Mouse (Mus musculus) heart, embryonic 14.5 days (tissue): Measurements from ENCODE around the gene Rbp3. TPM values are rescaled to one million over a fixed set of nuclear protein-coding genes. Genes with fewer than 3 reads are reported as not detected.

Experiments used
- ATAC-seq: fragments of 200-750 bp; cut with Nextera tagmentation; 2 replicates; pipeline ENCODE4 v1.8.0; 2017; ENCODE audit warnings: low read depth, moderate TSS enrichment; ENCODE audit not compliant: insufficient number of reproducible peaks, insufficient read depth, low FRiP score
- H3K27ac ChIP-seq, 2 experiments: fragments of 200-500 bp in 1 of 2; fragments of 300-500 bp in 1 of 2; sonication (generic) in 1 of 2; replicated peaks in 1 of 2; 2 replicates each; pipeline ENCODE4 v1.5.1; 2012 to 2014; ENCODE audit warnings: low read depth in 2 of 2, low read length in 2 of 2, control low read depth in 1 of 2, mild to moderate bottlenecking in 1 of 2, mixed read lengths in 1 of 2; ENCODE audit not compliant: control insufficient read depth in 1 of 2, insufficient read depth in 1 of 2
- H3K27me3 ChIP-seq: fragments of 300-500 bp; sonication (generic); 2 replicates; pipeline ENCODE4 v1.6.1; 2014; ENCODE audit warnings: mild to moderate bottlenecking, low read length, control low read depth; ENCODE audit not compliant: control insufficient read depth, insufficient read depth
- H3K36me3 ChIP-seq: fragments of 300-500 bp; sonication (generic); 2 replicates; pipeline ENCODE4 v1.6.1; 2014; ENCODE audit warnings: mild to moderate bottlenecking, control low read depth, low read length, mixed read lengths; ENCODE audit not compliant: control insufficient read depth, insufficient read depth
- H3K4me1 ChIP-seq, 2 experiments: fragments of 200-500 bp in 1 of 2; fragments of 300-500 bp in 1 of 2; sonication (generic) in 1 of 2; 2 replicates each; pipeline ENCODE4 v1.6.1; 2012 to 2014; ENCODE audit warnings: low read length in 2 of 2, control low read depth in 1 of 2, mixed read lengths in 1 of 2; ENCODE audit not compliant: control insufficient read depth in 2 of 2, insufficient read depth in 2 of 2
- H3K4me2 ChIP-seq: fragments of 300-500 bp; sonication (generic); 2 replicates; pipeline ENCODE4 v1.6.1; 2014; ENCODE audit warnings: mild to moderate bottlenecking, low read length
- H3K4me3 ChIP-seq, 2 experiments: fragments of 200-500 bp in 1 of 2; fragments of 300-500 bp in 1 of 2; sonication (generic) in 1 of 2; 2 replicates each; pipeline ENCODE4 v1.5.1; 2012 to 2014; ENCODE audit warnings: low read length in 2 of 2, mild to moderate bottlenecking in 2 of 2, control low read depth in 1 of 2, low read depth in 1 of 2, moderate library complexity in 1 of 2; ENCODE audit not compliant: control insufficient read depth in 1 of 2, insufficient read depth in 1 of 2
- H3K9ac ChIP-seq: fragments of 300-500 bp; sonication (generic); 2 replicates; pipeline ENCODE4 v1.6.1; 2014; ENCODE audit warnings: mild to moderate bottlenecking, low read length
- H3K9me3 ChIP-seq: fragments of 300-500 bp; sonication (generic); 2 replicates; pipeline ENCODE4 v1.6.1; 2016; ENCODE audit warnings: low read length, control low read depth; ENCODE audit not compliant: control insufficient read depth
- WGBS: fragments of 180-500 bp; shearing (Covaris S2); extraction: QIAGEN DNeasy Blood & Tissue Kit; methylation state at CpG from one replicate; pipeline ENCODE4 v1.1.7; 2014; 5-methylcytosine and 5-hydroxymethylcytosine counted together
- polyA plus RNA-seq: library from polyadenylated mRNA; unstranded; fragments of >200 nt; fragmentation: Nextera tagmentation; extraction: Ambion mirVana; gene quantifications from 2 replicates; pipeline ENCODE4 v1.2.1, GENCODE M21; 2014

Gene Rbp3
- polyA plus RNA-seq, 1 experiment from 2014 or later, result not detected

GRCm38 (mm10) chr14:33952233-33952981 lies 1.4 kb upstream of the Rbp3 start:
- H3K27me3 ChIP-seq, result no peaks in the 10 kb centered on the region
- WGBS, result 45% methylated on average over 6 of the region's 6 CpGs
- H3K4me3 ChIP-seq, result no peak overlapping the region
- H3K9ac ChIP-seq, result no peak overlapping the region
- no peaks in the 10 kb centered on the region for H3K36me3 ChIP-seq
- no peak overlapping the region for H3K27ac ChIP-seq
- no peak for ATAC-seq
- no peaks in the 10 kb centered on the region for H3K9me3 ChIP-seq
- H3K4me2 ChIP-seq, result no peak overlapping the region
- no peaks in the 10 kb centered on the region for H3K4me1 ChIP-seq

- Histone ChIP-seq H3K4me3 (no peak overlapping the region), H3K9me3 (no peaks in the 10 kb centered on the region), H3K36me3 (no peaks in the 10 kb centered on the region), H3K4me1 (peaks cover 6 to 11% of the 10 kb centered on the region in 2 experiments), H3K4me2 (no peak overlapping the region), H3K27ac (no peak overlapping the region), H3K27me3 (no peaks in the 10 kb centered on the region), H3K9ac (no peak overlapping the region)
- WGBS, result 64% methylated on average over 13 of the region's 13 CpGs
- ATAC-seq, result no peak
Measured at GRCm38 (mm10) chr14:33956055-33956454, 2.3 kb downstream of the Rbp3 start.

DNA sequence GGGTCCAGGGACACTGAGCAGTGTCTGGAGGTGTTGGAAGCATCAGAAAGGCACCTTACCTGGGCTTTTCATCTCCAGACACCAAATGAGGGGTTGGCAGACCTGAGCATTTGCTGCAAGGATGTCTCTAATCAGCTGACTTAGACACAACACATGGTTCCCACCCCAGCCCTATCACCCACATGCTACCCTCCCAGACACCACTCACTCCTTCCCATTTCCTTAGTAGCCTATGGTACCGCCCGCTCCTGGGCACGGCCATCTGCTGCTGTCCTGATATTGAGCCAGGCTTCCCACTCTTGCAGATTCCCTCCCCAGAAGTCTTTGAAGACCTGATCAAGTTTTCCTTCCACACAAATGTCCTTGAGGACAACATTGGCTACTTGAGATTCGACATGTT lies 4.4 kb downstream of the Rbp3 start:
- ATAC-seq, result no peak
- no peaks in the 10 kb centered on the region for H3K9me3 ChIP-seq
- no peak overlapping the region for H3K27ac ChIP-seq
- H3K4me3 ChIP-seq, result no peak overlapping the region
- no peaks in the 10 kb centered on the region for H3K36me3 ChIP-seq
- no peak overlapping the region for H3K4me2 ChIP-seq
- no peaks in the 10 kb centered on the region; the same call in 1 of the 2 replicates for H3K27me3 ChIP-seq
- peaks cover 6 to 11% of the 10 kb centered on the region in 2 experiments for H3K4me1 ChIP-seq
- no peak overlapping the region for H3K9ac ChIP-seq
- 60% methylated on average over 4 of the region's 4 CpGs for WGBS

DNA sequence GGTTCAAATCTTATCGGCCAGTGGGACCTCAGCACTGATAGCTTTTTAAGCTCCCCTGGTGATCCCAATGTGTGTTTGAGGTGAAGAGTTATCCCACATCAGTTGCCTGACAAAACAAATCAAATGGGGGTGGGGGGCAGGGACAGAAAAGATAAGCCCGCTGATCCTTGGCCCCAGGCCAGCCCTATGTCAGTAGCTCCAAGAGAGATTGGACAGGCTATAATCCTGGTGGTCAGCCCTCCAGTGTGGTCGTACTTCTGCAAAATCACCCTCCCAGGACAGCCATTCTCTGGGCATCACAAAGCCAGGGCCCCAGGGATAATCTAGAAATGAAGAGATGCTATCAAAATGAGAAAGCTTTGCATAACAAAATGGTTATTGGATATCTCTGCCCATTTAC lies 5.0 kb downstream of the Rbp3 start:
- Histone ChIP-seq H3K4me1 (peaks cover 6 to 11% of the 10 kb centered on the region in 2 experiments), H3K9me3 (no peaks in the 10 kb centered on the region), H3K9ac (no peak overlapping the region), H3K27ac (no peak overlapping the region), H3K4me3 (no peak overlapping the region), H3K36me3 (no peaks in the 10 kb centered on the region), H3K27me3 (no peaks in the 10 kb centered on the region; the same call in 1 of the 2 replicates), H3K4me2 (no peak overlapping the region)
- no peak for ATAC-seq
- 9% methylated on average over 3 of the region's 3 CpGs for WGBS

DNA sequence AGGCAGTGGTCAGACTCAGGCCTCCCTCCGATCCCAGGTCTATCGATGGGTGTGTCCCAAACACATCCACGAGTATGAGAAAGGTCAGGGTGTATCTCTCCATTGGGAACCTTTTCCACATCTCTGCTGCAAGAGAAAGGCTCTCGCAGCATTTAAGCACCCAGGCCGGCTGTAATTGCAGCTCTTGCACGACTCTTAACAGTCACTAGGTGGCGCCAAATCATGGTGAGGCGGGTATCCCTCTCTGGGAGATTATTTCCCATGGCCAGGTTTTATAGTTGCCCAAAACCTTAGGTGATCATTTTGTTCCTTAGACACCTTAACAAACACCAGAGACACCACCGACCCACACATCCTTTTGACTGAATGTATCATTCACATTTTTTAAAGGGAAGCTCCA lies 5.5 kb downstream of the Rbp3 start:
- H3K4me2 ChIP-seq, result no peak overlapping the region
- ATAC-seq, result no peak
- peaks cover 6 to 11% of the 10 kb centered on the region in 2 experiments for H3K4me1 ChIP-seq
- no peak overlapping the region for H3K4me3 ChIP-seq
- H3K27ac ChIP-seq, result no peak overlapping the region
- no peaks in the 10 kb centered on the region for H3K36me3 ChIP-seq
- WGBS, result 7% methylated on average over 9 of the region's 9 CpGs
- H3K9ac ChIP-seq, result no peak overlapping the region
- no peaks in the 10 kb centered on the region for H3K9me3 ChIP-seq
- no peaks in the 10 kb centered on the region; the same call in 1 of the 2 replicates for H3K27me3 ChIP-seq

DNA sequence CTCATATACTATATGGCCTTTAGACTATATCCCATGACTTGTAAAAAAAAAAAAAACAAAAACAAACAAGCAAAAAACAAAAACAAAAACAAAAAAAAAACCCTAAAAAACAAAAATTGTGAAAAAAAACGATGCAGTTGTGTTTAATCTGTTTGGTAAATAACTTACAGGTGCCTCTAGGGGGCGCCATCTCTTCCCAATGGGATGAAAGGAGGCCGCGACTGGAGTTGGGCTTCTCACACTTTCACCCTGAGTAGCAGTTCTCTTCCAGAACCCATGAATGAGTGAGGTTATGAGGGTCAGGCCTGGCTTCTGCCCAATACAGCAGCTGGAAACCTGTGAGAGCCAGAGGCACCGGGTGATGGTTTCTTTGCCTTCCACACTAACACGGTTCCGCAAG lies 11.9 kb downstream of the Rbp3 start:
- H3K9me3 ChIP-seq, result no peaks in the 10 kb centered on the region
- H3K4me2 ChIP-seq, result no peak overlapping the region
- H3K36me3 ChIP-seq, result no peaks in the 10 kb centered on the region
- H3K27me3 ChIP-seq, result no peaks in the 10 kb centered on the region; the same call in 1 of the 2 replicates
- no peak for ATAC-seq
- H3K9ac ChIP-seq, result no peak overlapping the region
- 56% methylated on average over 7 of the region's 7 CpGs for WGBS
- H3K27ac ChIP-seq, result no peak overlapping the region
- no peaks in the 10 kb centered on the region for H3K4me1 ChIP-seq
- no peak overlapping the region for H3K4me3 ChIP-seq

DNA sequence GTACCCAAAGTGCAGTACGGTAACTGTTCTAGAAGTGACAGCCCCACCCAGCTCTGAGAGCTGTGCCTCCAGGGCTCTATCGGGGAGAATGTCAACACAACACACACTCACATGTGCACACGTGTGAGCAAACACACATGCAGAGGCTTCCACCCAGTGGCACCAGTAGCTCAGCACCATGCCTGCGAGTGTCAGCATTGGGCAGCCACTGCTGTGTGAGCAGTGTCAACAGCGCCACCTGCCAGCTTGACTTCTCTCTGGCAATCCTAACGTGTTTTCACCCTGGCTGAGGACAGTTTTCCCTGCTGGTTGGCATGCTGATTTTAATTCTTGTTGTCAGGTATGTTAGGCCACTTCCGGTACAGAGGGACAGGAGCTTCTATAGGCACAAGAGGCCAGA lies 18.9 kb downstream of the Rbp3 start:
- ATAC-seq, result no peak
- H3K9me3 ChIP-seq, result no peaks in the 10 kb centered on the region
- no peak overlapping the region for H3K9ac ChIP-seq
- no peak overlapping the region for H3K4me2 ChIP-seq
- no peaks in the 10 kb centered on the region for H3K4me1 ChIP-seq
- H3K27ac ChIP-seq, result no peak overlapping the region
- WGBS, result 39% methylated on average over 7 of the region's 7 CpGs
- peaks cover 5% of the 10 kb centered on the region; the same call in 1 of the 2 replicates for H3K27me3 ChIP-seq
- H3K4me3 ChIP-seq, result no peak overlapping the region
- H3K36me3 ChIP-seq, result no peaks in the 10 kb centered on the region

DNA sequence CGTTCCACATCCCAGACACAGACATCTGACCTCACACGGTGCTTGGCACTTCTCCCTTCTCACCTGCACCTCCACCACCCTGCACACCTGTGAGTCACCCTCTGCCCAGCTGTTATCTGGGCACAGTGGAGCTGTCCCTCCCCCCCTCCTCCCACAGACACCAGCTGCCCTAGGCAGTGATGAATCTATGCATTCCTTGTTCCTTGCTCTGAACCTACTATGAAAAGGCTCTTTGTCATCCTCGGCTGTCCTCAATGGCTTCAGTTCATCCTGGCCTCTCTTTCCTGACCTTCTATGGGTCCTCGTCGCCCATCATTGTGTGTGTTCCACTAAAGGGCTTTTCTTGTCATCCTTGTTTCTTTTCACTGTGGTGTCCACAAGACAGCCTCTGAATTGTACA lies 20.9 kb downstream of the Rbp3 start:
- no peaks in the 10 kb centered on the region for H3K9me3 ChIP-seq

More for the DNA sequence above, 20.9 kb downstream of the Rbp3 start:
- 73% methylated on average over 5 of the region's 5 CpGs for WGBS
- Histone ChIP-seq H3K4me2 (no peak overlapping the region), H3K4me3 (no peak overlapping the region), H3K36me3 (no peaks in the 10 kb centered on the region), H3K4me1 (peaks cover 3 to 4% of the 10 kb centered on the region in 2 experiments; a peak in 1 of 4 replicates), H3K9ac (no peak overlapping the region), H3K27me3 (peaks cover 14% of the 10 kb centered on the region), H3K27ac (no peak overlapping the region)
- ATAC-seq, result no peak
